Mouse (Mus musculus) layer of hippocampus, adult 8-10 months (tissue): ENCODE measurements at regions not wholly inside any gene's neighbourhood (a gene's known extent, or its start where the extent isn't known, plus 50 kb on each side); places are given as distances from the start of the nearest gene placed in this dataset.

Experiments
- DNase-seq, 2 experiments: peaks; one replicate each; pipeline ENCODE4 v3.0.0; 2022; ENCODE audit warnings: low spot score in 2 of 2

- peak; percentile 24 to 26 for DNase-seq
Measured at GRCm38 (mm10) chr17:9861923-9862854, 192.7 kb upstream of the Pabpc6 start.

DNA sequence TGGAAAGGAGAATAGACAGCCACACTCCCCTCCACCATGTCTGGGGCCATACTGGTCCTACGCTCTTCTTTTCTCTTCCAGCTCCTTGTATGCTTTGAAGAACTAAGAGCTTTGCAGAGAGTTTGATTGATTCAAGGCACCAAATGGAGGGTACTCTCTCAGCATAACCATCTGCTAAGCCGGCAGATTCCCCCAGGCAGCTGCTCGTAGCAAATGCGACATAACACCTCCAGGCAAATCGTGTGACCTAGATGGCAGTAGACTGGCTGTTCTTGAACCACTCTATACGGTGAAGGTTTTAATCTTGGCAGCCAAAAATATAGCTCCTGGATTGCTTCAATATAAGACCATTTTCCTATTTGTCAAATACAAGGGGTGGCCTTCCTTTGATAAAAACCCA is 191.8 kb upstream of the Pabpc6 start:
- DNase-seq: peak; percentile 42 to 50

- peak; percentile 17 to 21 for DNase-seq
Measured at GRCm38 (mm10) chr17:9848559-9849357, 179.2 kb upstream of the Pabpc6 start.

GRCm38 (mm10) chr17:9845451-9846075 is 176.0 kb upstream of the Pabpc6 start:
- DNase-seq: peak in 1 of 2 experiments; percentile 15

GRCm38 (mm10) chr17:9841103-9841502 is 171.6 kb upstream of the Pabpc6 start:
- DNase-seq: peak; percentile 34 to 62

GRCm38 (mm10) chr17:9839256-9839655 is 169.7 kb upstream of the Pabpc6 start:
- no peak for DNase-seq

GRCm38 (mm10) chr17:9836995-9837842 is 167.7 kb upstream of the Pabpc6 start:
- no peak for DNase-seq

DNA sequence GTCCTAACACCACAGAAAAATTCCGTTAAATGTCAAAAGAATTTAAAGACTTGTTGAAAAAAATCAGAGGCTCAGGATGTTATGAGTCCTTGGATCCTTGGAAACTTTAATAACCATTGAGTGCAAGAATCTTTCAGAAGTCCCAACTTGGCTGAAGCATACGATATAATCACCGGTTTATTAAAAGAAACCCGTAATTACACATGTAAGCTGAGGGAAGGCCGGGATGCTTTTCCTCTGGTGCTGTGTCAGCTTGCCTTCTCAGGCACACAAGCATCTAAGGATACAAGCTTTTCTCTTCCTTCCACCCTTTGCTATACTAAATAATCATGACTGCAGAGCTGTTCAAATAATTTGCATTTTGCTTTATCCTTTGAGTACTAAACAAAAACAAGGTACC is 160.4 kb upstream of the Pabpc6 start:
- no peak for DNase-seq

GRCm38 (mm10) chr17:9821358-9821757 is 151.8 kb upstream of the Pabpc6 start:
- DNase-seq: no peak

DNA sequence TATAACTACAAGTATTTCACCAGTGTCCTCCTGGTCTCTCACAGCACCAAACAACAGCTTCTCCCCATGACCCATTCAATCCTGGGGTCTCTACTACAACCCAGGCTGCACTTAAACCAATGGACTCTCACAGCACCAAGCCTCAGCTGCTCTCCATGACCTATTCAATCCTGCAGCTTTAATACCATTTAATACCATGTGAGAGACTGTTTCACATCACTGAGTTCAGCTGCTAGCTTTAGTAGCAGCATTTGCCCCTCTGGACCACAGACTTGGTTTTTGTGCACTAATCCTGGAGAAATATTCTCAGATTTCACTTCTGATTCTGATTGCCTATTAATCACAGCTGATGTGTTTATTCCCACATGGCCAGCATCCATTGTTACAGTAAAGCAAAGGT is 147.5 kb upstream of the Pabpc6 start:
- DNase-seq: no peak

GRCm38 (mm10) chr17:9797069-9797468 is 127.6 kb upstream of the Pabpc6 start:
- DNase-seq: no peak

DNA sequence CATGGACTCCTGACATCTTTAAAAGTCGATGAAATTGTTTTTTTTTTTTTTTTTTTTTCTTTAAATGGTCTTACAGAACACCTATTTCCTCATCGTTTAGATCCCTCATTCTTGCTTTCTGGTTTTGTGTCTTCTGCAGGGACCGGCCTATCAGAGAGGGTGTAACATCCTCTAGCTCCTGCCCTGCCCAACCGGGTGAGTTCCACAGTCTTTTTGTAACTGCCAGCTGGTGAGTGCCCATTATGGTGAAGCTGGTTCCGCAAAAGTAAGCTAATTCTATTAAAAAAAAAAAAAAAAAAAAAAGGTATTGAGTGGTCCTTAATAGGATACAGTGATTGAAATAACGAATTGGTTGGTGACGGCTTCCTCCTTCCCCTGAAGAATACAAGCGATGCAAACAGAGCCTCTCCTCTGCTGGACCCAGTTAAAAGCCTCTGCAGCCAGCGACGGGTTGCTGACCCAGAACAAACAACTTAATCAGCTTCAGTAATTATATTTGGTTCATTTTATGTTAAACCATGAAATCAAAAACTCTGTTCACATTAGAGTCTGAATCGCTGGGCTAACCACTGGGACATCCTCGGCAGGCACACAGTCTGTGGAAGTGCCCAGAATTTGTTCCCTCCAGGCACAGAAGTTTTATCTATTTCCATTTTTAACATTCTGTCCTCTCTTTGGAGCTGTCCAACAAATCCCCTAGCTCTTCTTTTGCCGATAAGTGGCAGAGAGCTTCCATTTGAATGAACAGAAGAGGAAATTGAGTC is 126.9 kb upstream of the Pabpc6 start:
- no peak for DNase-seq

DNA sequence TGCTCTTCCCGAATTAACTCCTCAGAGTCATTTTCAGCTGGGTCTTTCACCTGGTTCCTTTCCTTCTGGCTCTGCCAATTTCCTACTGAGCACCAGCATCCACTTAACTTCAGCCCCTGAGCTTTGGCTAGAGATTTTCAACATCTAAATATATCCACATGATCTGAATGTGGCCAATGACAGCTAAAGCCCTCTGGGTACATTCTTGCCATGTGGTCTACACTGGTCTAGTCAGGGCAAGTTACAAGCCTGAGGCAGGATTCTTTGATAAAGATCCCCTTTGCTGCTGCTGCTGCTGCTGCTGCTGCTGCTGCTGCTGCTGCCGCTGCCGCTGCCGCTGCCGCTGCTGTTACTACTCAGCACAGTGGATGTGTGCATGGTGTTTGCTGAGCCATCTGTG is 109.3 kb upstream of the Pabpc6 start:
- no peak for DNase-seq

DNA sequence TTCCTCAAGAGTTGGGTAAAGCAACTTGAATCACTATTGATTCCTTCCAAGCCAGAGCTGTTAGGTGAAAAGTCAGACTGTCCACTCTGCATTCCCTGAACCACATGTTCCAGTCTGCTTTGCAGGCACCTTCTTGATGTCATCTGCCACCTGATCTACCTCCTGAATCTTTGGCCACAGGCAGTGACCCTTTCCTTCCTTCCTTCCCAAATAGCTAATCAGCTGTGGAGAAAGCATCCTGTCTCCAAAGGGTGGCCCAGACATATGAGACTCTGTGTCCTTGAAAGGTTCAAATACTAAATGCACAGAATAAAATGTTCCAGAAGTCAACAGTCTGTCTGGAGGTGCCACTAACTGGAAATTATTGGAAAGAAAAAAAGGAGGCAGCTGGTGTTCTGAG is 107.6 kb upstream of the Pabpc6 start:
- no peak for DNase-seq

DNA sequence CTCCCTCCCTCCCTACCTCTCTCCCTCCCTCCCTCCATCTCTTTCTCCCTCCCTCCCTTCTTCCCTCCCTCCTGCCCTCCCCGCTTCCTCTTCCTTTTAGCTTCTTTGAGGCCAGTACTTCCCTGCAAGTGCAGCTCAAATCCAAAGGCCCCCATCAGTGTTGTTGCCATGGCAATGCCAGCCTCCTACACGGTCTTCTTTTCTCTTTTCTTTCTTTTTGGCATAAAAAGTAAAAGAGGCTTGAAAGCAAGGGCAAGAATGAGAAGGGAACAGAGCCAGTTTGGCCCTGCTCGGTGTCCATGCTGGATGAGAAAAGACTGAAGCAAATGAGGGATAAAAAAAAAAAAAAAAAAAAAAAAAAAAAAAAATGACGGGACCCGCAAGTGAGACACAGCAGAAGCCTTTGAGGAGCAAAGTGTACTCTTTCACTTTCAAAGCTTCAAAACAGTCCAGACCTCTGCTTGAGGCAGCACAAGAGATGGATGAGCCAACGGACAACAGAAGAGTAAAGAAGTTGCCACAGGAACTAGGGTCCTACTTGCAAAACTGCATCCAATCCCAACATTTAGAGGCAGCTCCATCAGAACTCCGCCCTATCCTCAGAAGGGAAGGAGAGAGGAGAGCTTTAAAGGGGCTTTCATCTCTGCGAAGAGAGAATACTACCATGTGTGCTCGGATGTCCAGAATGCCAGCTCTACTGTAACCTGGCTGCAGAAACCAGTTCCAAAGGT is 106.9 kb upstream of the Pabpc6 start:
- peak in 1 of 2 experiments; percentile 51 for DNase-seq

DNA sequence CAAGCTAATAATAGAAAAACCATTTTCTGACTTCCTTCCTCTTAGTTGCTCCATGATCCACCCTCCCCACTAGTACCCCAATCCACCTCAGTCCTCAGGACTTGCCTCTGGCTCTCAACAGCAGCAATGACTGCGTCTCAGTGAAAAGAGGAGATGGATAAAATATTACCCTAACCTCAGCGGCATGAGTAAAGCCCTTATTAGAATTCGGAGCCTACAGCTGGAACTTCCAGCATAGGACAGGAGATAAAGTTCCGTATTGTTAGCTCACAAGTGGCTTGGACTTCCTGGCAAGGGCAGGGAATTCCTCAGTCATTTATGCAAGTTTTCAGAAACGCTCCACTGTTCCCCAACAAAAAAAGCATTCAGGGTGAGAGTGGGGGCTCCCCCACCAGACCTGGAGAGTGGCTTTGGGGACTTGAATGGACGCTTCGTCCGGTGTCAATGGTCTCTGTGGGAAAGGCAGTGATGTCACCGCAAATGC is 106.2 kb upstream of the Pabpc6 start:
- DNase-seq: peak; percentile 48 to 78

DNA sequence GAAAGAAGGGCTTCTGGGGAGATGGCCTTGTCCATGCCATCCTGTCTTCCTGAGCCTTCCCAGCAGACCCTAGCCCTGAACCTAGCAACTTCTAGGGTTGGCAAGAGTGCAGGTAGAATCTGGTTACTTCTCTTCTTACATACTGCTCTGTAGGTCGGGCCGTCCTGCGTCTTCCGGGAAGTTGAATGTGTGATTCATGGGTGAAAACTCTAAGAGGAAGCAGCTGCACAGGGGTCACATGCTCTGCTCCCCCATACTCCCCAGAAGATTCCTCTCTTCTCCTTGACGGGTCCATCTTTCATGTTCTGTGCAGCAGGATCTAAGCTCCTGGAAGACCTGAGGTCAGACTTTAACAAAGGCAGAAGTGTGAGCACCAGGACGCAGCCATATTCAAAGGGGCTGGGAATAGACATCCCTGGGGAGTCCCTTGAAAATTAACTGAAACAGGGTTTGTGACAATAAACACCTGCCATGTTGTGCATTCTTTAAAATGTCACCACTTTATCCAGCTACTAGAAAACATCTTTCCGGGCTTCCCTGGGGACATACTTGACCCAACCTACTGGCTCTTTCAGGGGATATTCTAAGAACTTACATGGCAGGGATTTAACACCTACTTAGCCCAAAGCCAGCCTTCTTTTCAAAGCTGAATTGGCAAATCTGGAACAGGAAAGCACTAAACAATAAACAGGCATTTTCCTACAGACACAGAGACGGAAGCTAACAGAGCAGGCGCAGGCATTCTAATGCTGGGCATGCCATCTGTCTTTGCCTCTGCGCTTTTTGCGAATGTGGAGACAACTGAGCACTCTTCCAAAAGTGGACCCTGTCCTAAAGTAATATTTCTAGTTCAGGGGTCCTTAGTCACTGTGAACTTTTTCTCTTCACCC is 105.5 kb upstream of the Pabpc6 start:
- no peak for DNase-seq

GRCm38 (mm10) chr17:9773744-9774143 is 104.2 kb upstream of the Pabpc6 start:
- no peak for DNase-seq
